ENCODE assay signal across 18 mouse cellular contexts in the genomic region with DNA sequence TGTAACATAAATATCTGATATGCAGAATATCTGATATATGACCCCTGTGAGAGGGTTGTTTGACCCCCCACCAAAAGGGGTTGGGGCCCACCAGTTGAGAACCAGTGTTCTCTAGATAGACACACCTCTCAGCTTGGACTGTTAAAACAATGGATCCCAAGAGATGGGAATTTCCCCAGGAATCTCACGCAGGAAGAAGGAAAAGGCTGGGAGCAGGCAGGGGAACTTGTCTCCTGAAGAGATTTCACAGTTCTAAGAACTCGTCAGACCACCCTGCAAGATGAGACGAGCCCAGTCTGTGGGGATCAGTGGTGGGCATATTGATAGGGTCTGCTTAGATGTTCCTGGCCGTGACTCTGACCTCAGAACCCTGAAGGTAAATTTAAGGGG. TPM values are rescaled to one million over a fixed set of nuclear protein-coding genes. Genes with fewer than 3 reads are reported as not detected.
A peak's percentile ranks its signal among the peaks of the same experiment; 100 is the strongest.
DNase-seq lines count a peak whose midpoint lies in the region; ATAC-seq and TF ChIP-seq lines count a peak whose summit lies in the region.
"Had no signal": no experiment of that assay in that cellular context is flagged by ENCODE, and none has a peak within 500 bp of the region (broad histone marks: within the 10 kb centered on the region; RNA-seq: fewer than 3 reads in every experiment).

No protein-coding gene starts in this region.

- no peaks in the 10 kb centered on the region for H3K36me3 ChIP-seq in heart, embryonic 14.5 days (ENCODE audit: control insufficient read depth, insufficient read depth, low read length)
- H3K36me3 ChIP-seq in heart, embryonic 10.5 days, result no peaks in the 10 kb centered on the region
- H3K36me3 ChIP-seq in kidney, postnatal 0 days (ENCODE audit: insufficient read depth, low read length), result no peaks in the 10 kb centered on the region
- H3K36me3 ChIP-seq in spleen, adult 2 months (ENCODE audit: control insufficient read depth, insufficient read depth, low read length), result peaks cover 5% of the 10 kb centered on the region; the same call in 1 of the 2 replicates
- no peaks in the 10 kb centered on the region for H3K36me3 ChIP-seq in stomach, postnatal 0 days (ENCODE audit: control insufficient read depth, insufficient read depth, low read length)
- H3K36me3 ChIP-seq: hindbrain, embryonic 10.5 days had no signal

- no peak overlapping the region for H3K9ac ChIP-seq in heart, embryonic 14.5 days (ENCODE audit: low read length)
- no peak overlapping the region for H3K9ac ChIP-seq in kidney, postnatal 0 days (ENCODE audit: low read depth, low read length)
- no peak overlapping the region for H3K9ac ChIP-seq in stomach, postnatal 0 days (ENCODE audit: low read length)

- no peak overlapping the region for H3K4me2 ChIP-seq in heart, embryonic 14.5 days (ENCODE audit: low read length)
- H3K4me2 ChIP-seq in kidney, postnatal 0 days (ENCODE audit: low read length), result no peak overlapping the region
- no peak overlapping the region for H3K4me2 ChIP-seq in stomach, postnatal 0 days (replicated peaks; ENCODE audit: low read depth)
- H3K4me2 ChIP-seq: liver, embryonic 11.5 days had no signal

- TF ChIP-seq CTCF in kidney, postnatal 0 days (IDR thresholded peaks at IDR 0.05; ENCODE audit: low read depth), result no peak
- no peak for TF ChIP-seq CTCF in spleen, adult 2 months (IDR thresholded peaks at IDR 0.05; ENCODE audit: extremely low read depth, insufficient read depth, insufficient read length, insufficient replicate concordance)
- TF ChIP-seq CTCF in stomach, postnatal 0 days (IDR thresholded peaks at IDR 0.05; ENCODE audit: low read depth), result no peak

- no peak for DNase-seq in heart, embryonic 10.5 days (ENCODE audit: low spot score)
- DNase-seq in kidney, postnatal 0 days (ENCODE audit: low spot score), result no peak
- DNase-seq in kidney, postnatal 36 days, result no peak
- DNase-seq in spleen, adult 2 months (ENCODE audit: low read depth in 1 of 2, low spot score in 2 of 2), result no peak
- DNase-seq in spleen, adult 12 weeks (ENCODE audit: low spot score), result no peak
- DNase-seq in stomach, postnatal 0 days (ENCODE audit: low spot score), result no peak
- DNase-seq in urinary bladder, postnatal 25 days (ENCODE audit: low spot score), result no peak
- DNase-seq: adrenal gland, postnatal 36 days; left cerebral cortex, postnatal 4 days; lung, postnatal 10 days; right cerebral cortex, adult 18-20 months; thymus, postnatal 36 days had no signal

- no peak for ATAC-seq in heart, embryonic 14.5 days (ENCODE audit: insufficient number of reproducible peaks, insufficient read depth, low FRiP score, low read depth)
- no peak for ATAC-seq in kidney, postnatal 0 days (replicated peaks; ENCODE audit: low FRiP score, low read depth)
- no peak for ATAC-seq in stomach, postnatal 0 days (ENCODE audit: low FRiP score, low TSS enrichment)

- H3K9me3 ChIP-seq in heart, embryonic 14.5 days (ENCODE audit: control insufficient read depth, low read length), result no peaks in the 10 kb centered on the region
- no peaks in the 10 kb centered on the region for H3K9me3 ChIP-seq in heart, embryonic 10.5 days
- no peaks in the 10 kb centered on the region for H3K9me3 ChIP-seq in kidney, postnatal 0 days (replicated peaks; ENCODE audit: low read length)
- no peaks in the 10 kb centered on the region for H3K9me3 ChIP-seq in stomach, postnatal 0 days (ENCODE audit: control insufficient read depth, low read length)
- H3K9me3 ChIP-seq: G1E; hindbrain, embryonic 10.5 days had no signal

- H3K4me3 ChIP-seq in heart, embryonic 14.5 days (ENCODE audit: control insufficient read depth in 1 of 2, insufficient read depth in 1 of 2, low read depth in 1 of 2, low read length in 2 of 2), result no peak overlapping the region
- no peak overlapping the region for H3K4me3 ChIP-seq in heart, embryonic 10.5 days
- H3K4me3 ChIP-seq in kidney, postnatal 0 days (replicated peaks; ENCODE audit: low read depth, low read length), result no peak overlapping the region
- no peak overlapping the region for H3K4me3 ChIP-seq in spleen, adult 2 months (ENCODE audit: extremely low read depth, insufficient read depth, insufficient read length)
- no peak overlapping the region for H3K4me3 ChIP-seq in stomach, postnatal 0 days (ENCODE audit: low read depth, low read length)
- H3K4me3 ChIP-seq: hindbrain, embryonic 10.5 days had no signal

- H3K4me1 ChIP-seq in heart, embryonic 14.5 days (ENCODE audit: control insufficient read depth in 2 of 2, insufficient read depth in 2 of 2, low read length in 2 of 2), result peaks cover 35 to 46% of the 10 kb centered on the region in 2 experiments
- peaks cover 46% of the 10 kb centered on the region for H3K4me1 ChIP-seq in heart, embryonic 10.5 days
- peaks cover 20% of the 10 kb centered on the region; the same call in 1 of the 2 replicates for H3K4me1 ChIP-seq in kidney, postnatal 0 days (replicated peaks; ENCODE audit: insufficient read depth, low read length)
- peaks cover 54% of the 10 kb centered on the region; the same call in 1 of the 2 replicates for H3K4me1 ChIP-seq in spleen, adult 2 months (ENCODE audit: control insufficient read depth, insufficient read depth, insufficient read length)
- H3K4me1 ChIP-seq in stomach, postnatal 0 days (replicated peaks; ENCODE audit: control insufficient read depth, insufficient read depth), result 0 out of 2 replicates have a peak, but pooled peaks cover 3% of the 10 kb centered on the region

- TF ChIP-seq EP300 in stomach, postnatal 0 days (optimal IDR thresholded peaks at IDR 0.05), result no peak

- TF ChIP-seq POLR2A in spleen, adult 2 months (IDR thresholded peaks at IDR 0.05; ENCODE audit: low read depth, low read length), result no peak

- 0 out of 4 replicates have a peak overlapping the region, but pooled peaks have one; percentile 5 to 20 for H3K27ac ChIP-seq in heart, embryonic 14.5 days (replicated peaks in 1 of 2; ENCODE audit: control insufficient read depth in 1 of 2, insufficient read depth in 1 of 2, low read depth in 2 of 2, low read length in 2 of 2)
- H3K27ac ChIP-seq in heart, embryonic 10.5 days, result no peak overlapping the region
- 0 out of 2 replicates have a peak overlapping the region, but pooled peaks have one; percentile 13 for H3K27ac ChIP-seq in kidney, postnatal 0 days
- H3K27ac ChIP-seq in spleen, adult 2 months (ENCODE audit: insufficient read depth, low read length), result peak overlapping the region; percentile 12
- peak overlapping the region; percentile 40; the same call in 1 of the 2 replicates for H3K27ac ChIP-seq in stomach, postnatal 0 days (replicated peaks)
- H3K27ac ChIP-seq: hindbrain, embryonic 10.5 days had no signal

- no peaks in the 10 kb centered on the region for H3K27me3 ChIP-seq in heart, embryonic 14.5 days (ENCODE audit: control insufficient read depth, insufficient read depth, low read length)
- H3K27me3 ChIP-seq in heart, embryonic 10.5 days (ENCODE audit: insufficient read depth, poor library complexity, severe bottlenecking), result peaks cover 29% of the 10 kb centered on the region
- no peaks in the 10 kb centered on the region for H3K27me3 ChIP-seq in kidney, postnatal 0 days (ENCODE audit: insufficient read depth, low read length)
- H3K27me3 ChIP-seq in spleen, adult 2 months (ENCODE audit: control insufficient read depth, insufficient read depth, low read length), result no peaks in the 10 kb centered on the region
- no peaks in the 10 kb centered on the region for H3K27me3 ChIP-seq in stomach, postnatal 0 days (ENCODE audit: control insufficient read depth, insufficient read depth, low read length)

- 57% methylated on average over 4 of the region's 4 CpGs for WGBS in heart, embryonic 14.5 days
- 42% methylated on average over 4 of the region's 4 CpGs for WGBS in heart, embryonic 10.5 days
- 61% methylated on average over 4 of the region's 4 CpGs for WGBS in kidney, postnatal 0 days
- 85% methylated on average over 4 of the region's 4 CpGs for WGBS in spleen, adult 2 months
- 44% methylated on average over 4 of the region's 4 CpGs for WGBS in stomach, postnatal 0 days

RNA-seq across cellular contexts. Expression of gene Hip1r, which starts 6.5 kb away (rescaled TPM):
- polyA plus RNA-seq in heart, embryonic 14.5 days (2014; fragmentation: Nextera tagmentation; extraction: Ambion mirVana), result 5.0 and 5.3 TPM in 2 replicates
- 6.5 and 8.4 TPM in 2 replicates for polyA plus RNA-seq in heart, embryonic 10.5 days (2016; fragmentation: Nextera tagmentation; extraction: Ambion mirVana)
- 24.8 and 28.4 TPM in 2 replicates for polyA plus RNA-seq in kidney, postnatal 0 days (2015; fragmentation: Nextera tagmentation; extraction: Ambion mirVana)
- polyA plus RNA-seq in spleen, adult 2 months (2012; rRNA removed), result 46.3 and 59.2 TPM in 2 replicates
- polyA plus RNA-seq in stomach, postnatal 0 days (2015; fragmentation: Nextera tagmentation; extraction: Ambion mirVana), result 31.2 and 32.2 TPM in 2 replicates

RNA-seq across cellular contexts. Expression of gene Ccdc62, which starts 49.5 kb away (rescaled TPM):
- polyA plus RNA-seq in heart, embryonic 14.5 days (2014; fragmentation: Nextera tagmentation; extraction: Ambion mirVana), result 5.1 and 6.2 TPM in 2 replicates
- polyA plus RNA-seq in heart, embryonic 10.5 days (2016; fragmentation: Nextera tagmentation; extraction: Ambion mirVana), result 3.7 and 5.7 TPM in 2 replicates
- 6.4 and 7.1 TPM in 2 replicates for polyA plus RNA-seq in kidney, postnatal 0 days (2015; fragmentation: Nextera tagmentation; extraction: Ambion mirVana)
- 1.1 and 1.3 TPM in 2 replicates for polyA plus RNA-seq in spleen, adult 2 months (2012; rRNA removed)
- 5.4 TPM in 2 replicates for polyA plus RNA-seq in stomach, postnatal 0 days (2015; fragmentation: Nextera tagmentation; extraction: Ambion mirVana)

RNA-seq across cellular contexts. Expression of gene Vps37b, which starts 52.1 kb away (rescaled TPM):
- polyA plus RNA-seq in heart, embryonic 14.5 days (2014; fragmentation: Nextera tagmentation; extraction: Ambion mirVana), result 47.6 and 47.7 TPM in 2 replicates
- polyA plus RNA-seq in heart, embryonic 10.5 days (2016; fragmentation: Nextera tagmentation; extraction: Ambion mirVana), result 54.0 and 61.4 TPM in 2 replicates
- 30.7 and 31.7 TPM in 2 replicates for polyA plus RNA-seq in kidney, postnatal 0 days (2015; fragmentation: Nextera tagmentation; extraction: Ambion mirVana)
- 58.1 and 72.8 TPM in 2 replicates for polyA plus RNA-seq in spleen, adult 2 months (2012; rRNA removed)
- polyA plus RNA-seq in stomach, postnatal 0 days (2015; fragmentation: Nextera tagmentation; extraction: Ambion mirVana), result 31.0 and 35.8 TPM in 2 replicates

RNA-seq across cellular contexts. Expression of gene Gm43518, which starts 52.8 kb away (rescaled TPM):
- 1.4 and 2.8 TPM in 2 replicates for polyA plus RNA-seq in heart, embryonic 14.5 days (2014; fragmentation: Nextera tagmentation; extraction: Ambion mirVana)
- polyA plus RNA-seq in heart, embryonic 10.5 days (2016; fragmentation: Nextera tagmentation; extraction: Ambion mirVana), result 2.4 and 2.7 TPM in 2 replicates
- polyA plus RNA-seq in kidney, postnatal 0 days (2015; fragmentation: Nextera tagmentation; extraction: Ambion mirVana), result 1.0 and 1.6 TPM in 2 replicates
- polyA plus RNA-seq in spleen, adult 2 months (2012; rRNA removed), result 0.41 and 0.50 TPM in 2 replicates
- polyA plus RNA-seq in stomach, postnatal 0 days (2015; fragmentation: Nextera tagmentation; extraction: Ambion mirVana), result 0.56 and 0.91 TPM in 2 replicates
- polyA plus RNA-seq: G1E; large intestine, adult 2 months; neural tube, embryonic 11.5 days had no signal
